Mouse (Mus musculus): Measurements from ENCODE around the gene Elavl3.

Elavl3 gene

DNA sequence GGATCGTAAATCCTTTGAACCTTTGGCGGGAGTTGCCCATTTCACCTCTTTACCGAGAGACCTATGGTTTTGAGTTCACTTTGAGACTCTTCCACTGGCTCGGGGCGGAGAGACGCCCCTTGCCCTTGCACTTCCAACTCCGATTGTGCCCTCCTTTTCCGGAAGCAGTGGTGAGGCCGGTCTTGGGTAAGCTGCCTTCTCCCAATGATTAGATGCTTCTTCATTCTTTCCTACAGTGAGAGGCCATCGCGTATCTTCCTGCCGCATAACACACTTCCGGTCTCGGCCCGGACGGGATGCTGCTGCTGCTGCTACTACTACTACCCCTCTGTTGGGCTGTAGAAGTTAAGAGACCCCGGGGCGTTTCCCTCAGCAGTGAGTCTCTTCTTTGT, 48.7 kb downstream of the Elavl3 start:
- CTCF ChIA-PET: no interaction called here

DNA sequence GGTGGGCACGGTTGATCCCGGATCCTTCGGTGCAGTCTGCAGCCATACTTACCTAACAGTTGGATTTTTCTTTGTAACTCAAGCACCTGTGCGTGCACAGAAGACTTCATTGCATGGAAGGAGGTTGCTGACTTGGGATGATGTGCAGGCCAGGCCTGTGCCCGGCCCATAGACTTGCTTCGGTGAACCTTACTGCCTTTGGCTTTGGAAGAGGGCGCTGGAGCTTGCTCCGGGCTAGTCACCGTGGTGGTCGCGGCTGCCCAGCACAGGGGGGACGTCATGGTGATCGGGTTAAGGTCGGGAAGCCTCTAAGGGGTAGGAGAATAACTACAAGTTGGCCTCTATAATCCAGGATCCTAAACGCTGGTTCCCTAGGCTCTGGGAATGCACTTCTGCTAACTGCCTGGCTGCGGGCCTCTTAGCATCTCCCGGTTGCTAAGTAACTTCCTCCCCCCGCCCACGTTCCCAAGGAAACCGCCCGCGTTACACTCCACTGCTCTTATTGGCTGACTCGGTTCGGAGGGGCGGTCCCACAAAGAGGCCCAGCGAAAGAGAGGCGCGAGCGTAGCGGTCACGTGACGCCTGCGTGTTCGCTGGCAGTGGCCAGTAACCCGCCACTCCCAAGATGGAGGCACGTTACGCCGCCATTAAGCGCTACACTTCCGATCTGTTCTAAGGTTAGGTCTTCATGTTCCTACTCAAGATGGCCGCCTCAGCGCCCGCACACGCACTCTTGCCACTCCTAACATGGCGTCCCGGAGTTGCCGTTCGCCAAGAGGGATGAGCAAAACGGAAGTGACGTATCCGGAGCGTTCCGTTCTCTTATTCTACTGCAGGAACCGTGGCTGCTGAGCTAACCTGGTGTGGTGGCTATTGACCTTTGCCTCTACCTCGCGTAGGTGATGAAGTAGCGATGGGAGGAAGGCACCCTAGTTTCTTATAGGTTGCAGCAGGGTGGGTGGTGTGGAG, 49.3 kb downstream of the Elavl3 start, which contains the start of the genes Ccdc151 and Prkcsh:
TSS of gene Ccdc151 (minus strand) at position 441 of the 969 bp plus-strand sequence.
TSS of gene Prkcsh (plus strand) at position 613 of the 969 bp plus-strand sequence.
- CTCF ChIA-PET: no interaction called here

DNA sequence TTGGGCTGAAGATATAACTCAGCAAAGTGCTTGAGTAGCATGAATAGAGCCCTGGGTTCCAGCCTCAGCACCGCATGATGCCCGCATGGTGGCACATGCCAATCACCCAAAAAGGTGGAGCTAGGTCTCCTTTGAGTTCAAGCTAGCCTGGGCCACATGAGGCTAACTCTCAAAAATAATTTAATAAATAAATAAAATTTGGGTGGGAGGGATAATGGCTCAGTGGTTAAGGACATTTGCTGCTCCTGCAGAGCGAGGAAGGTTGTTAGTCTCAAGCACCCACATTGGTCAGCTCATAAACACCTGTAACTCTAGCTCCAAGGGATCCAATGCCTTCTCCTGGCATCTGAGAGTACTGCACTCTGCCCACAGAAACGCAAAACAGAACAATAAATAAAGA, 50.2 kb downstream of the Elavl3 start:
- CTCF ChIA-PET: no interaction called here

DNA sequence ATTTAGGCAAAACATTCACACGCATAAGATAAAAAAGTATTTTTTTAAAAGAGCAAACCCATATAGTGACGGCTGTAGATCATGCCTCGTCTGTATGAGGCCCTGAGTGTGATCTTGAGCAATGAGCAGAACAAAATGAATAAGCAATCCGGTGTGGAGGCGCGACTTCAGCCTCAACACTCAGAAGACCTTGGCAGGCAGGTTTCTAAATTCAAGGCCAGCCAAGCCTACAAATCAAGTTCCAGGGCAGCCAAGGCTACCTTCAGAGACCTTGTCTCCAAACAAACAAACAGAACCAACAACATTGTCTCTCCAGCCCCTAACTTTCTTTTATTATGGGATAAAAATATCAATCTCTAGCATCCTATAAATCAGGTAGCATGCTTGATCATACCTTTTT, 51.5 kb downstream of the Elavl3 start:
- CTCF ChIA-PET: interaction anchor here (0.6 kb wide), 1 partner anchor 165 kb away, joined by 7 read pairs; no protein-coding TSS in a partner anchor

DNA sequence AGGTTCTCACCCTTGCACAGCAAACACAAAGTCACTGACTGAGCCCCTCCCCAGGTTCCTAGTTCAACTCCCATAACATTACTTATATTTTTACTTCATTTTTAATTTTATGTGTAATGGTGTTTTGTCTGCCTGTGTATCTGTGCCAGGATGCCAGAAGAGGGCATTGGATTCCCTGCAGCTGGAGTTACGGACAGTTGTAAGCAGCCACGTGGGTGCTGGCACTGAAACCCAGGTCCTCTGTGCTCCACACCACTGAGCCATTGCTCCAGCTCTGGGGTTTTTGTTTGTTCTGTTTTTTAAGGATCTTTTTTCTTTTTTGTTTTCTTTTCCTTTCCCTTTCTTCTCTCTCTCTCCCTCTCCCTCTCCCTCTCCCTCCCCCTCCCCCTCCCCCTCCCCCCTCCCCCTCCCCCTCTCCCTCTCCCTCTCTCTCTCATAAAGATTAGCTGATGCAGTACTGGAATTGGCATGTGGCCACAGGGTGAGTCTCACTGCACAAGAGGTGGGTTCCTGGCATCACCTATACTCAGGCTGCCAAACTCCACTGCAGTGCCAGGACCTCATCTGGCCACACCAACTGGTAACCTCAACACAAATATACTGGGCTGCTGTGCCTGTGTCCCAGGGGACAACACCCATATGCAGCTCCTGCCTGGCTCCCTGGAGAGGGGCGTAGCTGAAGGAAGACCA, 55.5 kb downstream of the Elavl3 start:
- CTCF ChIA-PET: no interaction called here

DNA sequence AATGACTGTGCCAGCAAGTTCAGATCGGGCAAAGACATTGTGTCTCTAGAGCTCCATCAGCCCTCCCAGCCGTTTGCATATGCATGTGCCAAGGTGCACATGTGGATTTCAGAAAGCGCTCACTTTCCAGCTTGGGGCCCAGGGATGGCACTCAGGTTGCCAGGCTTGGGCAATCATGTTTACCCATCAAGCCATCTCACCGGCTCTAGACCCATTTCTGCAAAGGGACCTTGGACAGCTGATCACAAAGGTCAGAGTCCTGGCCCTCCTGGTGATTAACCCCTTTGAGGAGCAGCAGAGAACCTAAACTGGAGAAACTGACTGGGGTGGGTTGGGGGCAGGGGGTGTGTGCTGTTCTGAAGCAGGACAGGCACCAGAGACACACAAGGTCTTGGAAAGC, 59.6 kb downstream of the Elavl3 start:
- CTCF ChIA-PET: no interaction called here

DNA sequence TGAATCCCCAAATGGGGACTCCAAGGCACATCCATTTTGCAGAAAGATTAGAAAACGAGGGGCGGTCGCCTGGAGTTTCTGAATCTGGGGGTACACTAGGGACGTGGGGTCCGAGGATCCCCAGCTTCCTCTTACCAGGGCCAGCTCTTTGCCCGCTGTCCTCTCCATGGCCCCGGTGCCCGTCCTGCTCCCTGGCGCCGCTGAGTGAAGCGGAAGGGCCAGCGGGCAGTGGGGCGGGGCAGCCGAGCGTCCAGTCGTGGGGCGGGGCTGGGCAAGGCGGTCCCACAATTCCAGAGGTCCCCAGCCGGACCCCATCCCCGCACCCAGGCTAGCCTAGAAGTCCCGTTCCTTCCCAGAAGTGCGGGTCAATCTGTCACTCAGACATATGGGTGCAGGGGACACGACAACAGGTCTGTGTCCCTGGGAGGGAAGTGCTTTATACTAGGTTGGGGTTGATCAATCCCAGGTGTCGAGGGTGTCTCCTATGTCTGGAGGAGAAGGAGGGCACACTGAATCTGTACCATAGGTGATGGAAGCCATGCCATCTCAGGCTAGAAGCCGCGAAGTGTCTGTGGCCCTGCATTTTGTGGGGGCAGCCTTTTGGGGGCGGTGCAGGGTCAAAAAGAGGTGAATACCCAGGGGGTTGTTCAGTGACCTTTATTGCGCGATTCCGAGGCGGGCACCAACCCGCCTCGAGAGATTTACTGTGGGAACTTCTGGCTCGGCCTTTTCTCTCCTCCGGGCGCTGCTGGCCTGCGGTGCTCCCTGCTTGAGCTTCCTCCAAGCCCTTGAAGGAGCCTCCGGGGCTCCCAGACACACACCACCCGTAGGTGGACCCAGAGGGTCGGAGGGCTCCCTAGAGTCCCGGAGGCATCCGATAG, 62.4 kb downstream of the Elavl3 start, which contains the start of gene Rgl3:
TSS of gene Rgl3 (minus strand) at position 217 of the 881 bp plus-strand sequence.
- CTCF ChIA-PET: interaction anchor here (0.6 to 0.7 kb wide), 2 partner anchors 61 to 130 kb away, joined by 3 read pairs; no protein-coding TSS in a partner anchor

DNA sequence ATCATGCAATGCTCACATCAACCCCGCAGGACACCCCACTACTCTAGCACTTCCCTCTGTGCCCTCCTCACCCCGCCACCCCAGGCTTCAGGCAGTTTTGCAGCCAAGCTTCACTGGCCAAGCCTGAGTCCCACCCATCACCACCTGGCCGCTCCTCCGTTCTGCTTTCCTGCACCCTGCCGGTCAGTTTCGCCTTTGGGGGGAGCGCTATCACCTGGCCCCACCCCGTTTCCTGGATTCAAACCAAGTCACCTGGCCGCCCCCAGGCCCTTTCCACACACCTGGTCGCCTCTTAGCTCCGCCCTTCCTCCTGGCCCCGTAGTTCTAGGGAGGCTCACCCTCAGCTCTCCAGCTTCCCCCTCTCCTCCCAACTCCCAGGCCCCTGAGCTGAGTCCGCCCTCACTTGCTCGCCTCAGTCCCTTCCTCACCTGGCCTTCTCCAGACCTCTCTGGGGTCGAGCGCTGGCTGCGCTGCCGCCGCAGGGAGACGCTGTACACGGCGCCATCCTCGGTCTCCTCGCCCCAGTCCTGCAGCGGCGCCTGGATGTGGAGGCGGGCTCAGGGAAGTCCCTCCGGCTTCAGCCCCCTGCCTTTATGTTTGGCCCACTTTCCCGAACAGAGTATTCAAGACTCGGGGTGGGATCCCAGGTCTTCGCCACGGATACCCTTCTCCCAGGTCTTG, 63.3 kb downstream of the Elavl3 start:
- CTCF ChIA-PET: no interaction called here

DNA sequence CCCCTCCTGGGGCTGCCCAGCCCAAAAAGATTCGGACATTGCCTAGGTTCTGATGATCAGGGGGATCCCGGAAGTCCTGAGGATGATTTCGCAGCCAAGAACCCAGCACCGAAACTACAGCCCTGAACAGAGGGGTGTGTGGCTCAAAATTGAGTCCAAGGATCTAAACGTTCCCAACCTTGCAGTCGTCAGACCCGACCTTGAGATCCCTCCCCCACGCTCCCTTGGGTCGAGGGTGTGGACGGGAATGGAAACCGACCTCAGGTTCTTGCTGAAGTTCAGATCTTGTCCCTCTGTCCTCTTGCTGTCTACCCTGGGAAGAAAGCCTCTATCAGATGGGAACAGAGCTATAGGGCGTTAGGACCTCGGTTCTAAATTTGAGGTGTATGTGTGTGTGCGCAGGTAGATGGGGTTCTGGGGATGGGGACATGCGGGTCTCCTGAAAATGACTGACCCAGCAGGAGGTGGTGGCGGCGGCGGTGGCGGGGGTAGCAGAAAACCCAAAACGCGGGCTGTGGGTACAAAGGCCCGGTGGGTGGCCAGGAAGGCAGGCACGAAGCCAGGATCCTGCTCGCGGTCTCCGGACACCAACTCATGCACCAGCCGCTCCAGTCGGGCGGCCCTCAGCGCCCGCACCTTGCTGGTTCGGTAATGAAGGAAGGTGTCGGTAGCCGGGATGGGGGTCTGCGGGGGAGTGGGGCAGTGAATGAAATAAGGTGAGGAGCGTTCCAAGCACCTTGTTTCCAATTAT, 64.1 kb downstream of the Elavl3 start:
- CTCF ChIA-PET: no interaction called here

DNA sequence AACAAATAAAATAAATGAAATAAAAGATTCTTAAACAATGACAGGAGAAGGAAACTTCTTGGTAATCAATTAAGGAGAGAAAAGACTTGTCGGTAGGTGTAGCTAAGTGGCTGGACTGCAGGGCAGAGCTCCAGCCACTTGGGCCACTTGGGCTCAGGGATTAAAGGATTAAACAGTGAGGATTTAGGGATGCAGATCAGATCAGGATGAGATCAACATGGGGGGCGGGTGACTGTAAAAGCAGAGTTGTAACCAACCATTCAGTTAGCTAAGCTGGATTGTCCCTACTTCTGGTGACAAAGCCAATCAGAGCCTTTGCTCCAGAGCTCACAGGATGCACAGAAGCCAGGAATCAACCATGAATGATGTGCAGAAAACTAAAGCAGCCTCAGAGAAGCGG, 67.9 kb downstream of the Elavl3 start:
- CTCF ChIA-PET: no interaction called here

DNA sequence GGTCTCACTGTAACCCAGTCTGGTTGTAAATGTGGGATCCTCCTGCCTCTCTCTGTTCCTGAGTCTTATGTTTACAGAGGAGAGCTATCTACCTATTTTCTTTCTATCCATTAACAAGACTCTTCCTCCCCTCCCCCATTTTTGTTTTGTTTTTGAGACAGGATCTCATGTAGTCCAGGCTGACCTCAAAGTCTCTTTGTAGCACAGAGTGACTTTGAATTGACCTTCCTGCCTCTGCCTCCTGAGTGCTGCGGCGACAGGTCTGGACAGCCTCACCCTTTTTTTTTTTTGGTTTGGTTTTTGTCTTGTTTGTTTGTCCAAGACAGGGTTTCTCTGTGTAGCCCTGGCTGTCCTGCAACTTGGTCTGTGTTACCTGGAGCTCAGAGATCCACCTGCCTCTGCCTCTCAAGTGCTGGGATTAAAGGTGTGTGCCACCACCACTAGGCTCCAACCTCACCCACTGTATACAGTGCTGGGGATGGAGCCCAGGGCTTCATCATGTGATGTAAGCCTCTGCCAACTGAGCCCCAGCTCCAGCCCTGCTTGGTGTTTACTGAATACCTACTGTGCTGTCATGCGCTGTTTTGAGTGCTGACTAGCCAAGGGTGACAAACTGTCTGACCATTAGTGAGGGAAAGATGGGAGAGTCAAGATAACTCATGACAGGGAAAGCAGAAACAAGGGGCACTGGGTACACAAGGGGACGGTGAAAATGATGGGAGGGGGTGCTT, 73.3 kb downstream of the Elavl3 start:
- CTCF ChIA-PET: no interaction called here

DNA sequence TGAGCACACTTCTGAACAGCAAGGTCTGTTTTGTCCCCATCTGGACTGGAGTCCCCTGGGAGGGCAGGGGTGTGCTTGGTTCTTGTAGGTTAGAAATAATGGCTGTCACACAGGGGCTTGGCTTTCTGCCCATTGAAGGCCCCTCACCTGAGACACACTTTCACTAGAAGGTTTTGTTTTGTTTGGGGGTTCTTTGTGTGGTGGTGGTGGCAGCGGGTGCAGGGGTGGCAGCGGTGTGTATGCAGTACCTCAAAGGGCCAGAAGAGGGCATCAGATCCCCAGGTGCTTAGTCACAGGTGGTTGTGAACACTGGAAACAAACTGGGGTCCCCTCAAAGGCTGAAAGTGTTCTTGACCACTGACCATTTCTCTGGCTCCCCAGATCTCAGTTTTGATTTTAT, 73.9 kb downstream of the Elavl3 start:
- CTCF ChIA-PET: no interaction called here

DNA sequence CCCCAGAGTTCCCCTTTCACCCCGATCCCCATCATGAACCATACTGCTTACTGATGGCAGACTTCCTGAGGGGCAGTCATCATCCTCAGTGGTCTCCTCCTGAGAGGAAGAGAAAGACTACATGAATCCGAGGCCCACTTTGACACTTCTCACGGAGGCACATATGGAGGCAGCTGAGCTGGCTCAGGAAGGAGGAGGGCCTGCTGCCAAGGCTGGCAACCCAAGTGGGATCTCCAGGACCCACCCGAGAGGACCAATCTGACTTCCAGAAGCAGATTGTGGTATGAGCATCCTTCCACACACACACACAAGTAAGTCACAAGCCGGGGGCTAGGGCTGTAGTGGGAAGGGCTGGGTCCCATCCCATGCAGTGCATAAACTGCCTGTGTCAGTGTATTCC, 74.5 kb downstream of the Elavl3 start:
- CTCF ChIA-PET: no interaction called here

DNA sequence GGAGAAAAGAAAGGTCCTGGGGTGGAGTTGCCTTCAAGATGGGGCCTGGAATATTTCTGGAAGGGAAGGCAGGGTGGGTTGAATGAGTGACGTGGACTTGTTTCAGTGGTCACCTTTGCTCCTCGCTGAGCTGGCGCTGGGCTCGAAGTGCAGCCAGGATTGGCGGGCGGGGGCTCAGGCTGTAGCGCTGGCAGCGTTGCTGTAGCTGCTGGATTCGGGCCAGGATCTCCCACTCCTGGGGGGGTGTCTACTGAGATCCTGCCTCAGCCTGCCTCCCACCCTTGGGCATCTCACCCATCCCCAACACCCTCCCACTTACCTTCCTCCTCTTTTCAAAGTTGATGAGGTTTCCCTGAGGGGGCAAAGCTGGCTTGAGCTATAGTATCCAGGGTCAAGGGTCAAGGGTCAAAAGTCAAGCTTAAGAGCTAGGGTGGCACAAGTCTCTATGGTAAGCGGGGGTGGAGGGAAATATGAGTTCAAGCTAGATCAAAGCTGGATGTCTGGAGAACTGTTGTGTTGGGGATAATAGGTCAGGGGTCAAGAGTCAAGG, 75.1 kb downstream of the Elavl3 start:
- CTCF ChIA-PET: no interaction called here

DNA sequence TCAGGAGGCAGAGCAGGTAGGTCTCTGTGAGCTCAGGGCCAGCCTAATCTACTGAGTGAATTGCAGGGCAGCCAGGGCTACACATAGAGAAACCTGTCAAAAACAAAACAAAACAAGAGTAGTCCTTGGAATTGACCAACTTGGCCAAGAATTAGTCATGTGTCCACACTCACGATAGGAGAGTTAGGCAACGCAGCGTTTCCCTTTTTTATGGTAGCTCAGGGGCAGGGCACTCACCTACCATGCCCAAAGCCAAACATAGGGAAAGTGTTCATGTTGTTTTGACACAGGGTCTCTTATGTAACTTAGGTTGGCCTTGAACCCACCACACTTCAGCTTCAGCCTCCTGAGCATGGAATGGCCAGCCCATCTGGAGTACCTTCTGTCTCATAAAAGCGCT, 82.5 kb downstream of the Elavl3 start:
- CTCF ChIA-PET: no interaction called here

DNA sequence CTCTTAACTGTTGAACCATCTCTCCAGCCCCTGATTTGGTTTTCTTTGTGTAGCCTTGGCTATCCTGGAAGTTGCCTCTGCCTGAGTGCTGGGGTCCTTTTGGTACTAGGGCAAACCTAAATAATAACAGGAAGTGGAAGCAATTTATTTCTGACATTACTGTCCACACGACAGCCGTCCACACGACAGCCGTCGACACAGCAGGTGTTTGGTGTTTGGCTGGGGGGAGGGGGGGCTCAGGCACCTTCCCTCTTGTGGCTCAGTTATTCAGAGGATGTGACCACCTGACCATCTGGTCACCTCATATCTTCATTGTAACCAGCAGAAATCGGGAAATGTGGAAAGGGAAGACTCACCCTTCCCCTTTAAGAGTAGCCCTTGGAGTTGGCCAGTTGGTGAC, 82.9 kb downstream of the Elavl3 start:
- CTCF ChIA-PET: no interaction called here

Data from spleen, embryonic (tissue).